Mouse (Mus musculus): ENCODE data around the gene Slc12a1. TPM values are rescaled to one million over a fixed set of nuclear protein-coding genes. Genes with fewer than 3 reads are reported as not detected.
A peak's percentile ranks its signal among the peaks of the same experiment; 100 is the strongest.

Slc12a1 gene
- polyA plus RNA-seq, 1 experiment from 2014 or later: 0.08 TPM

- ATAC-seq (ENCODE audit: low read depth): peak; percentile 17; the same call in 1 of the 2 replicates
- peaks cover 8% of the 10 kb centered on the region for H3K36me3 ChIP-seq
- H3K4me2 ChIP-seq: peak overlapping the region; percentile 74
- WGBS: under 1% methylated on average over 9 of the region's 9 CpGs
- H3K4me1 ChIP-seq (replicated peaks): peaks cover 22% of the 10 kb centered on the region
- H3K9me3 ChIP-seq: no peaks in the 10 kb centered on the region
- no peaks in the 10 kb centered on the region for H3K27me3 ChIP-seq
- H3K9ac ChIP-seq: peak overlapping the region; percentile 88
- H3K27ac ChIP-seq (replicated peaks): peak overlapping the region; percentile 91
- peak overlapping the region; percentile 79 for H3K4me3 ChIP-seq
Measured at GRCm38 (mm10) chr2:125247962-125248235, 95.6 kb downstream of the Slc12a1 start.

GRCm38 (mm10) chr2:125248256-125248655 is 96.0 kb downstream of the Slc12a1 start:
- Histone ChIP-seq H3K27ac (replicated peaks) (peak overlapping the region; percentile 91; the same call in 1 of the 2 replicates), H3K4me1 (replicated peaks) (peaks cover 22% of the 10 kb centered on the region), H3K36me3 (peaks cover 9% of the 10 kb centered on the region), H3K27me3 (no peaks in the 10 kb centered on the region), H3K9me3 (no peaks in the 10 kb centered on the region), H3K9ac (peak overlapping the region; percentile 88), H3K4me3 (peak overlapping the region; percentile 79), H3K4me2 (peak overlapping the region; percentile 74)
- WGBS: 2% methylated on average over 8 of the region's 8 CpGs
- no peak for ATAC-seq (ENCODE audit: low read depth)

- no peak overlapping the region for H3K27ac ChIP-seq (replicated peaks)
- H3K4me3 ChIP-seq: no peak overlapping the region
- peaks cover 20% of the 10 kb centered on the region for H3K36me3 ChIP-seq
- WGBS: 86% methylated on average over 4 of the region's 4 CpGs
- peaks cover 22% of the 10 kb centered on the region for H3K4me1 ChIP-seq (replicated peaks)
- H3K4me2 ChIP-seq: peak overlapping the region; percentile 74
- H3K27me3 ChIP-seq: no peaks in the 10 kb centered on the region
- no peak for ATAC-seq (ENCODE audit: low read depth)
- H3K9me3 ChIP-seq: no peaks in the 10 kb centered on the region; the same call in 1 of the 2 replicates
- no peak overlapping the region for H3K9ac ChIP-seq
Measured at GRCm38 (mm10) chr2:125249339-125249738, 97.0 kb downstream of the Slc12a1 start.

GRCm38 (mm10) chr2:125249874-125250273 is 97.6 kb downstream of the Slc12a1 start:
- no peak overlapping the region for H3K4me2 ChIP-seq
- H3K4me3 ChIP-seq: no peak overlapping the region
- H3K27me3 ChIP-seq: no peaks in the 10 kb centered on the region
- no peak overlapping the region for H3K9ac ChIP-seq
- H3K4me1 ChIP-seq (replicated peaks): peaks cover 22% of the 10 kb centered on the region
- ATAC-seq (ENCODE audit: low read depth): no peak
- H3K36me3 ChIP-seq: peaks cover 24% of the 10 kb centered on the region
- H3K9me3 ChIP-seq: no peaks in the 10 kb centered on the region; the same call in 1 of the 2 replicates
- 91% methylated on average over 4 of the region's 4 CpGs for WGBS
- H3K27ac ChIP-seq (replicated peaks): no peak overlapping the region

- H3K9ac ChIP-seq: no peak overlapping the region
- H3K4me3 ChIP-seq: no peak overlapping the region
- no peak for ATAC-seq (ENCODE audit: low read depth)
- H3K4me1 ChIP-seq (replicated peaks): peaks cover 14% of the 10 kb centered on the region
- 84% methylated on average over 4 of the region's 4 CpGs for WGBS
- H3K27ac ChIP-seq (replicated peaks): no peak overlapping the region
- H3K27me3 ChIP-seq: no peaks in the 10 kb centered on the region
- peaks cover 26% of the 10 kb centered on the region for H3K36me3 ChIP-seq
- no peaks in the 10 kb centered on the region; the same call in 1 of the 2 replicates for H3K9me3 ChIP-seq
- no peak overlapping the region for H3K4me2 ChIP-seq
Measured at GRCm38 (mm10) chr2:125251781-125252180, 99.5 kb downstream of the Slc12a1 start.

GRCm38 (mm10) chr2:125252275-125252674 is 100.0 kb downstream of the Slc12a1 start:
- H3K27me3 ChIP-seq: no peaks in the 10 kb centered on the region
- H3K4me3 ChIP-seq: no peak overlapping the region
- peaks cover 14% of the 10 kb centered on the region for H3K4me1 ChIP-seq (replicated peaks)
- H3K9ac ChIP-seq: no peak overlapping the region
- 63% methylated on average over 2 of the region's 2 CpGs for WGBS
- H3K27ac ChIP-seq (replicated peaks): no peak overlapping the region
- no peaks in the 10 kb centered on the region; the same call in 1 of the 2 replicates for H3K9me3 ChIP-seq
- ATAC-seq (ENCODE audit: low read depth): no peak
- H3K36me3 ChIP-seq: peaks cover 31% of the 10 kb centered on the region
- H3K4me2 ChIP-seq: no peak overlapping the region

GRCm38 (mm10) chr2:125253699-125254098 is 101.4 kb downstream of the Slc12a1 start:
- ATAC-seq (ENCODE audit: low read depth): no peak
- WGBS: 95% methylated on average over 6 of the region's 6 CpGs

GRCm38 (mm10) chr2:125254630-125255029 is 102.3 kb downstream of the Slc12a1 start:
- H3K9ac ChIP-seq: no peak overlapping the region
- no peak overlapping the region for H3K27ac ChIP-seq (replicated peaks)
- no peak overlapping the region for H3K4me3 ChIP-seq
- peaks cover 40% of the 10 kb centered on the region for H3K36me3 ChIP-seq
- H3K27me3 ChIP-seq: no peaks in the 10 kb centered on the region
- ATAC-seq (ENCODE audit: low read depth): no peak
- H3K4me2 ChIP-seq: no peak overlapping the region
- WGBS: 93% methylated on average over 3 of the region's 3 CpGs
- no peaks in the 10 kb centered on the region; the same call in 1 of the 2 replicates for H3K9me3 ChIP-seq
- H3K4me1 ChIP-seq (replicated peaks): no peaks in the 10 kb centered on the region

More at GRCm38 (mm10) chr2:125253699-125254098, 101.4 kb downstream of the Slc12a1 start:
- H3K4me3 ChIP-seq: no peak overlapping the region
- no peak overlapping the region for H3K9ac ChIP-seq
- no peaks in the 10 kb centered on the region; the same call in 1 of the 2 replicates for H3K9me3 ChIP-seq
- no peak overlapping the region for H3K27ac ChIP-seq (replicated peaks)
- peaks cover 40% of the 10 kb centered on the region for H3K36me3 ChIP-seq
- H3K4me2 ChIP-seq: no peak overlapping the region
- peaks cover 5% of the 10 kb centered on the region for H3K4me1 ChIP-seq (replicated peaks)
- H3K27me3 ChIP-seq: no peaks in the 10 kb centered on the region

- no peak for ATAC-seq (ENCODE audit: low read depth)
- H3K27ac ChIP-seq (replicated peaks): no peak overlapping the region
- no peaks in the 10 kb centered on the region for H3K27me3 ChIP-seq
- no peak overlapping the region for H3K4me2 ChIP-seq
- H3K4me1 ChIP-seq (replicated peaks): no peaks in the 10 kb centered on the region
- H3K9ac ChIP-seq: no peak overlapping the region
- H3K36me3 ChIP-seq: peaks cover 37% of the 10 kb centered on the region
- WGBS: 89% methylated on average over 3 of the region's 3 CpGs
- H3K4me3 ChIP-seq: no peak overlapping the region
- H3K9me3 ChIP-seq: no peaks in the 10 kb centered on the region; the same call in 1 of the 2 replicates
Measured at GRCm38 (mm10) chr2:125255886-125256285, 103.6 kb downstream of the Slc12a1 start.

GRCm38 (mm10) chr2:125259230-125260120 is 107.2 kb downstream of the Slc12a1 start:
- Histone ChIP-seq H3K27ac (replicated peaks) (no peak overlapping the region), H3K27me3 (no peaks in the 10 kb centered on the region), H3K4me3 (no peak overlapping the region), H3K9me3 (no peaks in the 10 kb centered on the region), H3K4me2 (no peak overlapping the region), H3K4me1 (replicated peaks) (peaks cover 12% of the 10 kb centered on the region), H3K36me3 (peaks cover 19% of the 10 kb centered on the region), H3K9ac (no peak overlapping the region)
- WGBS: 85% methylated on average over 14 of the region's 14 CpGs
- no peak for ATAC-seq (ENCODE audit: low read depth)

- Histone ChIP-seq H3K4me2 (no peak overlapping the region), H3K36me3 (peaks cover 16% of the 10 kb centered on the region), H3K9ac (no peak overlapping the region), H3K9me3 (no peaks in the 10 kb centered on the region), H3K4me3 (no peak overlapping the region), H3K27ac (replicated peaks) (no peak overlapping the region), H3K27me3 (no peaks in the 10 kb centered on the region), H3K4me1 (replicated peaks) (peaks cover 12% of the 10 kb centered on the region)
- no peak for ATAC-seq (ENCODE audit: low read depth)
- WGBS: 85% methylated on average over 2 of the region's 2 CpGs
Measured at GRCm38 (mm10) chr2:125260326-125260725, 108.0 kb downstream of the Slc12a1 start.

- H3K4me3 ChIP-seq: no peak overlapping the region
- H3K9me3 ChIP-seq: no peaks in the 10 kb centered on the region
- no peak overlapping the region for H3K27ac ChIP-seq (replicated peaks)
- H3K9ac ChIP-seq: no peak overlapping the region
- no peaks in the 10 kb centered on the region for H3K27me3 ChIP-seq
- WGBS: 22% methylated on average over 5 of the region's 5 CpGs
- H3K36me3 ChIP-seq: peaks cover 3% of the 10 kb centered on the region
- H3K4me2 ChIP-seq: no peak overlapping the region
- ATAC-seq (ENCODE audit: low read depth): peak; percentile 62
- H3K4me1 ChIP-seq (replicated peaks): peaks cover 12% of the 10 kb centered on the region
Measured at GRCm38 (mm10) chr2:125263056-125263455, 110.8 kb downstream of the Slc12a1 start.
